Mouse (Mus musculus) hematopoietic stem cell, adult 5-6 weeks (primary cell): ENCODE measurements around the gene Sprr1b. TPM values are rescaled to one million over a fixed set of nuclear protein-coding genes. Genes with fewer than 3 reads are reported as not detected.
"Not testable (repeated sequence)": the region's sequence is repeated elsewhere in the genome, so short reads cannot be mapped to it uniquely, and the experiment has no call there.

Source experiments
- ATAC-seq, 2 experiments: fragments of 125-278 bp in 1 of 2; replicated peaks in 1 of 2; 2 replicates each; pipeline ENCODE4 v1.8.0; 2016 to 2017; ENCODE audit warnings: inconsistent platforms in 2 of 2, mild to moderate bottlenecking in 2 of 2, moderate number of reproducible peaks in 2 of 2, low read depth in 1 of 2, moderate TSS enrichment in 1 of 2; ENCODE audit not compliant: low FRiP score in 2 of 2, poor library complexity in 2 of 2, severe bottlenecking in 2 of 2, insufficient read depth in 1 of 2, low TSS enrichment in 1 of 2
- total RNA-seq: library from RNA; stranded (forward); fragments of 172-1452, 232-1000 nt; gene quantifications from 2 replicates; pipeline ENCODE4 v1.2.3, GENCODE M21; 2017

Gene Sprr1b
- total RNA-seq: not detected in 2 replicates

GRCm38 (mm10) chr3:92438689-92439088, at the start of gene Sprr1b:
TSS of gene Sprr1b (minus strand) at chr3:92438789.
- no peak for ATAC-seq

- ATAC-seq: no peak
Observed at GRCm38 (mm10) chr3:92486307-92486706, 47.7 kb upstream of the Sprr1b start.

GRCm38 (mm10) chr3:92485863-92486262, 47.3 kb upstream of the Sprr1b start, which contains the start of gene Sprr1a:
TSS of gene Sprr1a (minus strand) at chr3:92485895.
- ATAC-seq: no peak

- not testable (repeated sequence) for ATAC-seq
Observed at GRCm38 (mm10) chr3:92481249-92481648, 42.7 kb upstream of the Sprr1b start.

GRCm38 (mm10) chr3:92470111-92470510, 31.5 kb upstream of the Sprr1b start:
- ATAC-seq: no peak

- ATAC-seq: no peak
Observed at GRCm38 (mm10) chr3:92467424-92467823, 28.8 kb upstream of the Sprr1b start.

- ATAC-seq: no peak
Observed at GRCm38 (mm10) chr3:92466576-92466975, 28.0 kb upstream of the Sprr1b start.

GRCm38 (mm10) chr3:92458620-92459019, 20.0 kb upstream of the Sprr1b start, which contains the start of gene Sprr3:
TSS of gene Sprr3 (minus strand) at chr3:92458720.
- no peak for ATAC-seq

GRCm38 (mm10) chr3:92455151-92455550, 16.6 kb upstream of the Sprr1b start:
- ATAC-seq: no peak

GRCm38 (mm10) chr3:92440177-92440576, 1.6 kb upstream of the Sprr1b start:
- no peak for ATAC-seq

- no peak for ATAC-seq
Observed at GRCm38 (mm10) chr3:92432282-92432681, 6.3 kb downstream of the Sprr1b start, which contains the start of gene Sprr2k. TSS of gene Sprr2k (plus strand) at chr3:92432582.

- no peak for ATAC-seq
Observed at GRCm38 (mm10) chr3:92429323-92429722, 9.3 kb downstream of the Sprr1b start, which contains the start of gene Gm9774. TSS of gene Gm9774 (minus strand) at chr3:92429423.

GRCm38 (mm10) chr3:92417782-92418181, 20.8 kb downstream of the Sprr1b start, which contains the start of gene Sprr2j-ps:
TSS of gene Sprr2j-ps (plus strand) at chr3:92418082.
- no peak for ATAC-seq

GRCm38 (mm10) chr3:92407691-92408090, 30.9 kb downstream of the Sprr1b start, which contains the start of gene Sprr2i:
TSS of gene Sprr2i (plus strand) at chr3:92407991.
- no peak for ATAC-seq

GRCm38 (mm10) chr3:92394301-92394700, 44.3 kb downstream of the Sprr1b start:
- no peak for ATAC-seq

Other genes with a start within 250 kb of the Sprr1b start
- not detected in 2 replicates for gene Sprr2a1, start 223.0 kb downstream of the Sprr1b start, total RNA-seq
- gene Sprr2a2, start 222.9 kb downstream of the Sprr1b start, total RNA-seq: 0.44 TPM in 1 of 2 replicates, not detected in the other
- gene Sprr2a3, start 153.4 kb downstream of the Sprr1b start, total RNA-seq: not detected in 2 replicates
- not detected in 2 replicates for gene Sprr2b, start 122.2 kb downstream of the Sprr1b start, total RNA-seq
- not detected in 2 replicates for gene Sprr2d, start 99.6 kb downstream of the Sprr1b start, total RNA-seq
- not detected in 2 replicates for gene Sprr2e, start 86.6 kb downstream of the Sprr1b start, total RNA-seq
- not detected in 2 replicates for gene Sprr2f, start 73.6 kb downstream of the Sprr1b start, total RNA-seq
- gene Sprr2h, start 53.1 kb downstream of the Sprr1b start, total RNA-seq: not detected in 2 replicates
- not detected in 2 replicates for gene Sprr2i, start 30.8 kb downstream of the Sprr1b start, total RNA-seq
- gene Sprr2j-ps, start 20.7 kb downstream of the Sprr1b start, total RNA-seq: not detected in 2 replicates
- 1.0 and 1.6 TPM in 2 replicates for gene Gm9774, start 9.4 kb downstream of the Sprr1b start, total RNA-seq
- gene Sprr2k, start 6.2 kb downstream of the Sprr1b start, total RNA-seq: not detected in 2 replicates
- not detected in 2 replicates for gene Sprr3, start 19.9 kb upstream of the Sprr1b start, total RNA-seq
- gene Sprr1a, start 47.1 kb upstream of the Sprr1b start, total RNA-seq: not detected in 2 replicates
- gene Sprr4, start 61.7 kb upstream of the Sprr1b start, total RNA-seq: not detected in 2 replicates
- not detected in 2 replicates for gene 2310046K23Rik, start 95.7 kb upstream of the Sprr1b start, total RNA-seq
- not detected in 2 replicates for gene Ivl, start 134.9 kb upstream of the Sprr1b start, total RNA-seq
- gene Smcp, start 150.2 kb upstream of the Sprr1b start, total RNA-seq: not detected in 2 replicates
- not detected in 2 replicates for gene 2210017I01Rik, start 168.7 kb upstream of the Sprr1b start, total RNA-seq
- gene Lce6a, start 182.9 kb upstream of the Sprr1b start, total RNA-seq: not detected in 2 replicates
- not detected in 2 replicates for gene Lce1a1, start 209.5 kb upstream of the Sprr1b start, total RNA-seq
- gene Lce1b, start 218.1 kb upstream of the Sprr1b start, total RNA-seq: not detected in 2 replicates
- not detected in 2 replicates for gene Lce1a2, start 231.5 kb upstream of the Sprr1b start, total RNA-seq
- not detected in 2 replicates for gene Lce1c, start 240.5 kb upstream of the Sprr1b start, total RNA-seq
- not detected in 2 replicates for gene Lce1d, start 248.4 kb upstream of the Sprr1b start, total RNA-seq